Mouse (Mus musculus) embryo, embryonic 11.5 days (tissue): ENCODE measurements at regions not wholly inside any gene's neighbourhood (a gene's known extent, or its start where the extent isn't known, plus 50 kb on each side); places are given as distances from the start of the nearest gene placed in this dataset.
A peak's percentile ranks its signal among the peaks of the same experiment; 100 is the strongest.

ENCODE experiments used
- DNase-seq: peaks from one replicate; pipeline ENCODE4 v3.0.0-alpha.2; 2012; ENCODE audit warnings: low read depth, low spot score

- no peak for DNase-seq
These were observed 144.8 kb downstream of the Mdfic start for GRCm38 (mm10) chr6:15865271-15865670.

GRCm38 (mm10) chr6:15882288-15882903 lies 161.9 kb downstream of the Mdfic start:
- no peak for DNase-seq

- DNase-seq, result no peak
These were observed 172.6 kb downstream of the Mdfic start for GRCm38 (mm10) chr6:15893066-15893465.

GRCm38 (mm10) chr6:15900495-15900894 lies 180.0 kb downstream of the Mdfic start:
- no peak for DNase-seq

- no peak for DNase-seq
These were observed 182.3 kb downstream of the Mdfic start for GRCm38 (mm10) chr6:15902665-15903274.

GRCm38 (mm10) chr6:15910420-15911167 lies 190.1 kb downstream of the Mdfic start:
- no peak for DNase-seq

GRCm38 (mm10) chr6:15929650-15930049 lies 209.2 kb downstream of the Mdfic start:
- DNase-seq, result no peak

- no peak for DNase-seq
These were observed 229.8 kb downstream of the Mdfic start for GRCm38 (mm10) chr6:15950251-15950650.

GRCm38 (mm10) chr6:15987334-15987733 lies 266.9 kb downstream of the Mdfic start:
- DNase-seq, result peak; percentile 11
